Mouse (Mus musculus) ES-E14 (cell line): Measurements from ENCODE around the gene Ntn1. TPM values are rescaled to one million over a fixed set of nuclear protein-coding genes. Genes with fewer than 3 reads are reported as not detected.

ENCODE experiments used
- DNase-seq: peaks from one replicate; pipeline ENCODE4 v3.0.0-alpha.2; 2013; ENCODE audit warnings: low read depth, low spot score
- H3K27ac ChIP-seq: 2 replicates; pipeline ENCODE4 v1.5.1; 2012; ENCODE audit warnings: low read depth, mild to moderate bottlenecking, low read length, moderate library complexity, mixed read lengths; ENCODE audit not compliant: poor library complexity, insufficient read depth, severe bottlenecking
- H3K36me3 ChIP-seq: 2 replicates; pipeline ENCODE4 v1.6.1; 2012; ENCODE audit warnings: mild to moderate bottlenecking, low read length, moderate library complexity, mixed read lengths; ENCODE audit not compliant: control insufficient read depth, poor library complexity, insufficient read depth, severe bottlenecking
- H3K4me1 ChIP-seq, 2 experiments: fragments of 150-350 bp in 1 of 2; sonication (generic) in 1 of 2; 2 replicates each; pipeline ENCODE4 v1.6.1; 2012; ENCODE audit warnings: low read length in 2 of 2, mild to moderate bottlenecking in 1 of 2, mixed read lengths in 1 of 2; ENCODE audit not compliant: control insufficient read depth in 2 of 2, insufficient read depth in 2 of 2, poor library complexity in 1 of 2
- H3K4me3 ChIP-seq, 2 experiments: fragments of 150-350 bp in 1 of 2; sonication (generic) in 1 of 2; 2 replicates each; pipeline ENCODE4 v1.5.1; 2012; ENCODE audit warnings: low read length in 2 of 2, low read depth in 1 of 2, mild to moderate bottlenecking in 1 of 2, mixed read lengths in 1 of 2; ENCODE audit not compliant: insufficient read depth in 1 of 2, poor library complexity in 1 of 2, severe bottlenecking in 1 of 2
- H3K9ac ChIP-seq: 2 replicates; pipeline ENCODE4 v1.6.1; 2012; ENCODE audit warnings: low read depth, mild to moderate bottlenecking, low read length, mixed read lengths; ENCODE audit not compliant: poor library complexity, insufficient read depth, severe bottlenecking
- H3K9me3 ChIP-seq: fragments of 150-350 bp; sonication (generic); 2 replicates; pipeline ENCODE4 v1.6.1; 2012; ENCODE audit warnings: low read depth, mild to moderate bottlenecking, low read length; ENCODE audit not compliant: control insufficient read depth, insufficient read depth
- CHD2 ChIP-seq: IDR thresholded peaks from 2 replicates; pipeline ENCODE4 v1.6.1; 2014; ENCODE audit warnings: mild to moderate bottlenecking, low read depth, low read length, inconsistent platforms
- HCFC1 ChIP-seq: IDR thresholded peaks from 2 replicates; pipeline ENCODE4 v1.6.1; 2012; ENCODE audit warnings: low read length, inconsistent platforms, borderline replicate concordance; ENCODE audit not compliant: insufficient read depth
- MAFK ChIP-seq: IDR thresholded peaks from 2 replicates; pipeline ENCODE4 v1.6.1; 2014; ENCODE audit warnings: mild to moderate bottlenecking, low read depth, low read length, inconsistent platforms; ENCODE audit not compliant: insufficient read depth
- ZC3H11A ChIP-seq: IDR thresholded peaks from 2 replicates; pipeline ENCODE4 v1.6.1; 2012; ENCODE audit warnings: low read depth, mild to moderate bottlenecking, inconsistent platforms, low read length, borderline replicate concordance
- ZNF384 ChIP-seq: IDR thresholded peaks from 2 replicates; pipeline ENCODE4 v1.6.1; 2012; ENCODE audit warnings: low read depth, low read length, inconsistent platforms
- in situ Hi-C, 2 experiments: fragments of 600-800 bp; cut with MboI; formaldehyde crosslinking; loops; one replicate each; pipeline ENCODE4 v1.15.1; 2025; ENCODE audit warnings: low sequenced_read_pairs in 2 of 2, inconsistent platforms in 1 of 2; ENCODE audit not compliant: unreplicated experiment in 2 of 2
- total RNA-seq: library from RNA; depleted of rRNA; stranded (reverse); fragments of 300-350 nt; gene quantifications from 2 replicates; pipeline ENCODE4 v1.2.3, GENCODE M21; 2012

Gene Ntn1
- total RNA-seq, 1 experiment, result 22.6 TPM

- no peak for TF ChIP-seq CHD2
- no peak for TF ChIP-seq HCFC1
- TF ChIP-seq MAFK, result no peak
- no peak for TF ChIP-seq ZC3H11A
- no peak for TF ChIP-seq ZNF384
- Histone ChIP-seq H3K4me3 (no peak overlapping the region), H3K27ac (no peak overlapping the region), H3K36me3 (peaks cover 7% of the 10 kb centered on the region; the same call in 1 of the 2 replicates), H3K9ac (no peak overlapping the region), H3K4me1 (no peaks in the 10 kb centered on the region), H3K9me3 (no peaks in the 10 kb centered on the region)
- in situ Hi-C loops, result no loop called here
- DNase-seq, result no peak
These were observed 196.2 kb downstream of the Ntn1 start for GRCm38 (mm10) chr11:68204407-68204806.

- H3K4me1 ChIP-seq, result no peaks in the 10 kb centered on the region
- in situ Hi-C loops, result no loop called here
- H3K4me3 ChIP-seq, result no peak overlapping the region
- TF ChIP-seq HCFC1 (no peak), MAFK (no peak), ZC3H11A (no peak), ZNF384 (no peak), CHD2 (no peak)
- H3K9ac ChIP-seq, result no peak overlapping the region
- peaks cover 7% of the 10 kb centered on the region; the same call in 1 of the 2 replicates for H3K36me3 ChIP-seq
- no peak overlapping the region for H3K27ac ChIP-seq
- no peaks in the 10 kb centered on the region for H3K9me3 ChIP-seq
- no peak for DNase-seq
These were observed 196.8 kb downstream of the Ntn1 start for GRCm38 (mm10) chr11:68203658-68204315.

- TF ChIP-seq CHD2 (no peak), ZNF384 (no peak), ZC3H11A (no peak), MAFK (no peak), HCFC1 (no peak)
- in situ Hi-C loops, result no loop called here
- Histone ChIP-seq H3K36me3 (peaks cover 7% of the 10 kb centered on the region; the same call in 1 of the 2 replicates), H3K9me3 (no peaks in the 10 kb centered on the region), H3K4me1 (no peaks in the 10 kb centered on the region), H3K4me3 (no peak overlapping the region), H3K9ac (no peak overlapping the region), H3K27ac (no peak overlapping the region)
- DNase-seq, result no peak
These were observed 198.1 kb downstream of the Ntn1 start for GRCm38 (mm10) chr11:68202561-68202960.

- H3K4me1 ChIP-seq, result no peaks in the 10 kb centered on the region
- no peak for DNase-seq
These were observed 198.7 kb downstream of the Ntn1 start for GRCm38 (mm10) chr11:68201811-68202459.

More at GRCm38 (mm10) chr11:68201811-68202459, 198.7 kb downstream of the Ntn1 start:
- H3K9ac ChIP-seq, result no peak overlapping the region
- in situ Hi-C loops, result no loop called here
- H3K36me3 ChIP-seq, result peaks cover 7% of the 10 kb centered on the region; the same call in 1 of the 2 replicates
- no peak overlapping the region for H3K27ac ChIP-seq
- no peaks in the 10 kb centered on the region for H3K9me3 ChIP-seq
- H3K4me3 ChIP-seq, result no peak overlapping the region
- TF ChIP-seq ZNF384 (no peak), CHD2 (no peak), MAFK (no peak), HCFC1 (no peak), ZC3H11A (no peak)
